Mouse (Mus musculus): ENCODE data around the gene Lexm. TPM values are rescaled to one million over a fixed set of nuclear protein-coding genes. Genes with fewer than 3 reads are reported as not detected.

Lexm gene
- total and polyA plus RNA-seq, 3 experiments: not detected

- H3K27me3 ChIP-seq (ENCODE audit: control insufficient read depth, insufficient read depth, low read length): no peaks in the 10 kb centered on the region
- no peaks in the 10 kb centered on the region for H3K4me1 ChIP-seq (ENCODE audit: control insufficient read depth, insufficient read depth, low read length)
- DNase-seq: no peak
- H3K36me3 ChIP-seq (ENCODE audit: control insufficient read depth, insufficient read depth, low read length): no peaks in the 10 kb centered on the region
- no peak overlapping the region for H3K9ac ChIP-seq (ENCODE audit: low read depth, low read length)
- intact Hi-C loops (cut with DNase I): no loop called here
- no peaks in the 10 kb centered on the region for H3K79me2 ChIP-seq (replicated peaks; ENCODE audit: control insufficient read depth, insufficient read depth, low read length)
- 56% methylated on average over 9 of the region's 9 CpGs for WGBS
- no peak overlapping the region for H3K4me3 ChIP-seq
- TF ChIP-seq EP300 (IDR thresholded peaks at IDR 0.05; ENCODE audit: insufficient read depth, low read depth, low read length) (no peak), POLR2A (IDR thresholded peaks at IDR 0.05; ENCODE audit: insufficient read depth, low read depth, low read length) (no peak), CTCF (IDR thresholded peaks at IDR 0.05) (no peak)
- H3K27ac ChIP-seq: no peak overlapping the region
Measured at GRCm38 (mm10) chr4:106590142-106590541, 26.9 kb downstream of the Lexm start.

- intact Hi-C loops (cut with DNase I): no loop called here
- WGBS: 91% methylated on average over 6 of the region's 6 CpGs
- TF ChIP-seq EP300 (IDR thresholded peaks at IDR 0.05; ENCODE audit: insufficient read depth, low read depth, low read length) (no peak), POLR2A (IDR thresholded peaks at IDR 0.05; ENCODE audit: insufficient read depth, low read depth, low read length) (no peak), CTCF (IDR thresholded peaks at IDR 0.05) (no peak)
- Histone ChIP-seq H3K27me3 (ENCODE audit: control insufficient read depth, insufficient read depth, low read length) (no peaks in the 10 kb centered on the region), H3K4me3 (no peak overlapping the region), H3K9ac (ENCODE audit: low read depth, low read length) (no peak overlapping the region), H3K27ac (no peak overlapping the region), H3K79me2 (replicated peaks; ENCODE audit: control insufficient read depth, insufficient read depth, low read length) (no peaks in the 10 kb centered on the region), H3K36me3 (ENCODE audit: control insufficient read depth, insufficient read depth, low read length) (no peaks in the 10 kb centered on the region), H3K4me1 (ENCODE audit: control insufficient read depth, insufficient read depth, low read length) (no peaks in the 10 kb centered on the region)
- DNase-seq: no peak
Measured at GRCm38 (mm10) chr4:106587075-106587474, 30.0 kb downstream of the Lexm start.

- Histone ChIP-seq H3K79me2 (replicated peaks; ENCODE audit: control insufficient read depth, insufficient read depth, low read length) (no peaks in the 10 kb centered on the region), H3K4me1 (ENCODE audit: control insufficient read depth, insufficient read depth, low read length) (no peaks in the 10 kb centered on the region), H3K27me3 (ENCODE audit: control insufficient read depth, insufficient read depth, low read length) (no peaks in the 10 kb centered on the region), H3K27ac (no peak overlapping the region), H3K36me3 (ENCODE audit: control insufficient read depth, insufficient read depth, low read length) (no peaks in the 10 kb centered on the region), H3K9ac (ENCODE audit: low read depth, low read length) (no peak overlapping the region), H3K4me3 (no peak overlapping the region)
- intact Hi-C loops (cut with DNase I): no loop called here
- no peak for TF ChIP-seq EP300 (IDR thresholded peaks at IDR 0.05; ENCODE audit: insufficient read depth, low read depth, low read length)
- no peak for TF ChIP-seq POLR2A (IDR thresholded peaks at IDR 0.05; ENCODE audit: insufficient read depth, low read depth, low read length)
- no peak for TF ChIP-seq CTCF (IDR thresholded peaks at IDR 0.05)
- no peak for DNase-seq
- WGBS: 79% methylated on average over 4 of the region's 4 CpGs
Measured at GRCm38 (mm10) chr4:106584665-106585064, 32.4 kb downstream of the Lexm start.

- H3K27ac ChIP-seq: no peak overlapping the region
- TF ChIP-seq POLR2A (IDR thresholded peaks at IDR 0.05; ENCODE audit: insufficient read depth, low read depth, low read length) (no peak), CTCF (IDR thresholded peaks at IDR 0.05) (no peak), EP300 (IDR thresholded peaks at IDR 0.05; ENCODE audit: insufficient read depth, low read depth, low read length) (no peak)
- intact Hi-C loops (cut with DNase I): no loop called here
Measured at GRCm38 (mm10) chr4:106582428-106583153, 34.5 kb downstream of the Lexm start.

GRCm38 (mm10) chr4:106581865-106582204, 35.2 kb downstream of the Lexm start:
- no peak for DNase-seq
- Histone ChIP-seq H3K79me2 (replicated peaks; ENCODE audit: control insufficient read depth, insufficient read depth, low read length) (no peaks in the 10 kb centered on the region), H3K27ac (no peak overlapping the region), H3K27me3 (ENCODE audit: control insufficient read depth, insufficient read depth, low read length) (no peaks in the 10 kb centered on the region), H3K4me1 (ENCODE audit: control insufficient read depth, insufficient read depth, low read length) (no peaks in the 10 kb centered on the region), H3K36me3 (ENCODE audit: control insufficient read depth, insufficient read depth, low read length) (no peaks in the 10 kb centered on the region), H3K9ac (ENCODE audit: low read depth, low read length) (no peak overlapping the region), H3K4me3 (no peak overlapping the region)
- intact Hi-C loops (cut with DNase I): no loop called here
- TF ChIP-seq EP300 (IDR thresholded peaks at IDR 0.05; ENCODE audit: insufficient read depth, low read depth, low read length) (no peak), POLR2A (IDR thresholded peaks at IDR 0.05; ENCODE audit: insufficient read depth, low read depth, low read length) (no peak), CTCF (IDR thresholded peaks at IDR 0.05) (no peak)
- WGBS: 57% methylated on average over 15 of the region's 15 CpGs

More at GRCm38 (mm10) chr4:106582428-106583153, 34.5 kb downstream of the Lexm start:
- no peaks in the 10 kb centered on the region for H3K4me1 ChIP-seq (ENCODE audit: control insufficient read depth, insufficient read depth, low read length)
- H3K4me3 ChIP-seq: no peak overlapping the region
- DNase-seq: no peak
- H3K9ac ChIP-seq (ENCODE audit: low read depth, low read length): no peak overlapping the region
- no peaks in the 10 kb centered on the region for H3K79me2 ChIP-seq (replicated peaks; ENCODE audit: control insufficient read depth, insufficient read depth, low read length)
- 77% methylated on average over 12 of the region's 12 CpGs for WGBS
- H3K27me3 ChIP-seq (ENCODE audit: control insufficient read depth, insufficient read depth, low read length): no peaks in the 10 kb centered on the region
- H3K36me3 ChIP-seq (ENCODE audit: control insufficient read depth, insufficient read depth, low read length): no peaks in the 10 kb centered on the region

GRCm38 (mm10) chr4:106581176-106581864, 35.7 kb downstream of the Lexm start:
- Histone ChIP-seq H3K36me3 (ENCODE audit: control insufficient read depth, insufficient read depth, low read length) (no peaks in the 10 kb centered on the region), H3K27me3 (ENCODE audit: control insufficient read depth, insufficient read depth, low read length) (no peaks in the 10 kb centered on the region), H3K4me3 (no peak overlapping the region), H3K79me2 (replicated peaks; ENCODE audit: control insufficient read depth, insufficient read depth, low read length) (no peaks in the 10 kb centered on the region), H3K4me1 (ENCODE audit: control insufficient read depth, insufficient read depth, low read length) (no peaks in the 10 kb centered on the region), H3K27ac (no peak overlapping the region), H3K9ac (ENCODE audit: low read depth, low read length) (no peak overlapping the region)
- intact Hi-C loops (cut with DNase I): no loop called here
- 45% methylated on average over 14 of the region's 14 CpGs for WGBS
- no peak for TF ChIP-seq EP300 (IDR thresholded peaks at IDR 0.05; ENCODE audit: insufficient read depth, low read depth, low read length)
- TF ChIP-seq CTCF (IDR thresholded peaks at IDR 0.05): no peak
- no peak for TF ChIP-seq POLR2A (IDR thresholded peaks at IDR 0.05; ENCODE audit: insufficient read depth, low read depth, low read length)
- peak in 1 of 2 experiments; percentile 40 for DNase-seq
